Mouse (Mus musculus) gastrocnemius, postnatal 4 days (tissue): ENCODE measurements at regions not wholly inside any gene's neighbourhood (a gene's known extent, or its start where the extent isn't known, plus 50 kb on each side); places are given as distances from the start of the nearest gene placed in this dataset.

Experiments used
- DNase-seq, 2 experiments: peaks; one replicate each; pipeline ENCODE4 v3.0.0; 2021 to 2022; ENCODE audit warnings: low spot score in 2 of 2, mixed read lengths in 2 of 2

DNA sequence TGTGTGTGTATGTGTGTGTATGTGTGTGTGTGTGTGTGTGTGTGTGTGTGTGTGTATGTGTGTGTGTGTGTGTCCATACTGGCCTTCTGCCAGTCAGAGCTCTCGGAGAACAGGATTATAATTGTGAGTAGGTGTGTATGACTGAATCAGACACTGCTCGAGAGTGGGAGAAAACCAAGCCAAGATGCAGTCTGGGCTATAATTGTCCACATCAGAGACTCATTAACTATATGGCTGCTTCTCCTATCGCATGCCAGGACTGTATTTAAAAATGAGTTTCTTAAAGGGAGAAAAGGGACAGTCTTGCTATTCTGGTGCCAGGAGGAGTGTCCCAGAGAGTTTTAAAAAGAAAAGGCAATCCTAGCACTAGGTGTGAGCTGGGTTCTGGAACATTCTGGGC lies 58.7 kb upstream of the Adpgk start:
- DNase-seq = no peak

DNA sequence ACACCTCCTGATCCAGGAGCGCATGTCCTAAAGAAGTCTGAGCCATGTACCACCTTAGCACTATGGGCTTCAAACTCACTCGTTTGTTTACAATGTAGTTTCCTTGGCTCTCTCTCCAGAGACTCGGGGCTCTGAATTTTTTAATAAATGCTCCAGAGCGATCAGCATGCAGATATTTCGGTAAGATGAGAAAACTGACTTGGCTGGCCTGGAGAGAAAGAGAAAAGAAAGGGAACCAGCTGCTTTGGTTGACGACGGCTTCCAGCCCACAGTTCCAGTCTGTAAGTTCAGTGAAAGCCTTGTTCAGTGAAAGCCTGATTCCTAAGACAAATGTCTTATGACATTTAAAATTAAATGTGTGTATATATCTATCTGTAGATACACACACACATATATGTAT lies 59.4 kb upstream of the Adpgk start:
- DNase-seq = no peak

DNA sequence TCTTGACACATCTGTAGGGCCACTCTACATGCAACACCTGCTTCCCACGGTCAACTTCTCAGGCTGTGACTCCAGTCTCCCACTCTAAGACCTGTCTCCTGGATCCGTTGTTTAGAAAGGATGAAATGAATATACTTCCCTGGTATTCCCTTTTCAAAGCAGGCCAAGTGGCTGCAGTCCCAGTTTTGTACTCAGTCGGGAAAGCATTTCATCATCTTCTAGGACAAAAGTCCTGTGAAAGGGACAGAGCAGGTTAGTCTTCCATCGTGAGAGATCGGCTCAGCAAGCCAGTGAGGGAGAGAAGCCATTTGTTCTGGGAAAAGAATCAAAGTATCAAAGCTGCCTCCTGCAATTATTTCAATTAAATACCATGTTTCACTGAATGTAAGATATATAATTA lies 60.2 kb upstream of the Adpgk start:
- no peak for DNase-seq

DNA sequence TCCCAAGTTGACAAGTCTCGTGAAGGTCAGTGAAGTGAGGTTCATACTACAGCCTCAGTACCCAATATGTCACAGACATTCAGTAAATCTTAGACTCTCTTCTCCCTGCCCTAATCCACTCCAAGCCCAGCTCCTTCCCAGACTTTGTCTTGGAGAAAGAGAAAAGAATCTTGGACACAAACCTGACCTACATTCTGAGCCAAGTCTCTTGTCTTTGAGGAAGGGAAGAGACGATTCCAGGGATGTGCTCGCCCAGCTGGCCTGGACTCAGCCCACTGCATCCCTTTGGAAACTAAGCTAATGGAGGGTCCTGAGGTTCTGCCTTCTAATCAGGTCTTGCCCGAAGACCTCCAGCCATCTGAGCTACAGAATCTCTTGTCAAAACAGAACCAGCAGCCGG lies 61.2 kb upstream of the Adpgk start:
- DNase-seq = peak in 1 of 2 experiments; percentile 40

DNA sequence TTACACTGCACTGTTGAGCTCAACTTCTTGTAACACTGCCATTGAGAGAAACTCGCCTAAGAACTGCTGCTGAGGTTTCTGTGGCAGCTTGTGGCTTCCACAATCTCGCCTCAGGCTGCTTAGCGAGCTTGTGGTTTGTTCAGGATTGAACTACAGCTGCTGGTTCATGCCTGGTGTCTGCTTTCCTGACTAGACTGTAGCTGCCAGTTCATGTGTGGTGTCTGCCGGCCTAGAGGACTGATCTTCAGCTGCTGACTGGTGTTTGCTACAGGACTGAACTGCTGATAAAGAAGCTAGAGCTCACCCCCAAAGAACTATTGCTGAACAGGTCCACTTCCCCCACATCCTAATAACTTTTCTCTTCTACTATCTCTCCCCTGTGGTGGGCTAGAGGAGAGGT lies 63.4 kb upstream of the Adpgk start:
- DNase-seq = no peak

DNA sequence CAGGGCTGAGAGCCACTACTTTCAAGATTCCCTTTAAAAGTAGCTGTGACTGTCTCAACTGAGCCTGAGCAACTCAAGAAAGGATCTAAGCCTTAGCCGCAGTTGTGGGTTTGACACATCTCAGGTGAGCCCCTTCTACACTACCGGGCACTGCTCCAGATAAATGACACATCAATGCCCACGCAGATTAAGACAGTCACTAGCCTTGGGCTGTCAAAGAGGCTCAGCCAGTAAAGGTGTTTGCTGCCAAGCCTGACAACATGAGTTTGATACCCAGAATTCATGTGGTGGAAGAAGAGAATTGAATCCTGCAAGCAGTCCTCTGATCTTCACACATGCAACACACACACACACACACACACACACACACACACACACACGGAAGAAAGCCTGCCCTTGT lies 65.0 kb upstream of the Adpgk start:
- DNase-seq = no peak

DNA sequence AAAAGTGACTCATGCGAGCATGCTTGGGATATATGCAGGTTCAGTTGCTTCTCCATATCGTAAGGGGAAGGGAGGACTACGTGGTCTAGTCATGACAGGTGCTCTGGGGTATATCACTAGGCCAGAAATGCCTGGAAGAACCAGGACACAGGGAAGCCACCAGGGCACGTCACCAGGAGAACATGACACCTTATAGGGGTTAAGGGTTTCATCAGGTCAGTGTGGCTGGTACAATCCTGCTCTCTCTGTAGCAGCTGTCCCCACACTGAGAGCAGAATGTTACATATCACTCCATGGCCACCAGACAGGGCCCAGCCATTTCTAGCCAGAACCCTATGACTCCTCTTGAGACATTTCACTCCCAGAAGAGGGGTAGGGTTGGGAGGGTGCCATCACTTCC lies 72.1 kb upstream of the Adpgk start:
- no peak for DNase-seq

DNA sequence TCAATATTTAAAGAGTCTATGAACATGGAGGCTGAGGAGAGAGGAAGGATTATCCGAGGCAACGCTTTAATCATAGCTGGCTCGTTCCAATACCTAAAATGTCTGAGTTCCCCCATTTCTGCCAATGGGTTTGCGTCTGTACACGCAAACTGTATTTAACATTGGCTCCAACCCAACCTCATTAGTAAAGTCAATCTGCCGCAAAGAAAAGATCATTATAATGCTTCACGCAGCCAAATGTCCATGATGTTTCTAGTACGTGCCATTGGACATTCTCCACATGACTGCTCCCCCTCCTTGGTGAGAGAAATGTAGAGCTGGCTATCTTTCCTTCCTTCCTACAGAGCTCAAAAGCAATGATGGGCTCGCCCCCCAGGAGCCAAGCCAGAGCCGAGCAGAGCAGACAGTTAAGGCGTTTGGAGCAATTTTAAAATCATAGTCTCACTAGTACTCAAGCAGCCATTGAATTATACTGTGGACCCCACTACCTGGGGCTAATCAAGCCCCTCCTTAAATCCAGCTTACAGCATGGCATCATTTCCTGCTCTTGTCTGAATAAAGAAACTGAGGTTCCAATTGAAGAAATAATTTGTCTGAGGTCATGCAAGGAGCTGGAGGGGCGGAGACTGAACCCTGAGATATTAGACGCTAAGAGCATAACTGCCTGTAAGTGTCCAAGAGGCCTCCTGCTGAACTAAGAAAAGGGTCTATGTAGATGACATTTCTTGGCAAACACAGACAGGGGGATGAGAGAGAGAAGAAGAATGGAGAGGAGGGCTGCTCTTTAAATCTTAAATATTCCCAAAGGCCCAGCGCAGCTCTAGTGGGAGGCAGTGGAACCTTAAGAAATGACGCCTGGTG lies 88.5 kb upstream of the Adpgk start:
- DNase-seq = no peak

DNA sequence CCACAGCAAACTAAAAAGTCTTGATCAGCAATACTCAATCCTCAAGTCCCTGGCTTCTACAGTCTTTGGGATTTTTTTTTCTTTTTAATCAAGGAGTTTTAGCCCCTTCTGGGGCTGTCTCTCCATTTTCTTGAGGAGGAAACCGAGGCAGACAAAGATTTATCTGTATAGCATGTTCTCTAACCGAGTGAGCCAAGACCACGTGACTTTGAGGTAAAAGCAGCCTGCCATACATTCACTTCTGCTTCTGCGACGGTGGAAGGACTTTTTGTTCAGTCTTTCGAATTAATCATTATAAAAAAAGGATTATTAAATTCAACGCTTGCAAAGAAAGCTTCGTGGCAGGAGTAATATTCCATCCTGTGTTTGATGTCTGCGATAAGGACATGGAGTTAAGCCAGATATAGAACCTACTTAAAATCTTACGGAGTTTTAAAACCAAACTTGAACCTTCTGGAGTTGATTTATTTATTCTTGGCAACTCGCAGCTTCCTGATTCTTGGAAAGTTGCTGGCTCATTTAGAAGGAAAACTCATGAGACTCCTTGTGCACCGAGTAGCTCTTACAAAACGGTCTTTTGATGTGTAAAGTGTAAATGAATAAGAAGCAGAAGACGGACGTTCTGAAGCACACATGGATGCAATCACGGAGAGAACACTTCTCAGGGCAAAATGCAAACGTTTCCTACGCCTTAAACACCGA lies 91.7 kb upstream of the Adpgk start:
- DNase-seq = no peak

DNA sequence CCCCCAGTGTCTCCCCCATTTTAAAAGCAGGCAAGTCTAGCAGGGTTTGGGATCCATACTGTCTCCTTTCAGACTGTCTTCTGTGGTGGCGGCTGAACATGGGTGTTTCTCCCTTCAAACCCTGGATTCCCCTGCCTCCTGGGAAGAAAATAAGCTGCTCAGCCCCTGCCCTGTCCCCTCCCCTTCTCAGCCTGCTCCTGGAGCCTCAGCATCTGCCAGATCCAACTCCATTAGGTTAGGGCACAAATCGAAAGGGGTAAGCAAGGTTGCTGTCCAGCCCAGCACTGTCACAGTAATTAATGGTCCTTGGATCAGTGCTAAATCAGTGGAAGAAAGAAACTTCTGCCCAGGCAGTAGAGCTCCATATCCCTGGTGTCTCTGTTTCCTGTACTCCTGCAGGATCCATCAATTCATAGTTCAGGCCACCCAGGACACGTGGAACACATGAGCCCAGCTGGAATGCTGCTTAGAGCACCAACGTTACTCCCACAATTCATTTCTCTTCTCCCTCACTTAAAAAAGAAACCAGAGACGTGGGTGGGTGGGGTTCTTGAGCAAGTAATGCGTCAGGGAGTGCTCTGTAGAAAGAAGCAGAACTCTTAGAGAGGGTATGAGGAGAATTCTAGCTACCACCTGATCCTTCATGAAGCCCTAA lies 93.0 kb upstream of the Adpgk start:
- no peak for DNase-seq

DNA sequence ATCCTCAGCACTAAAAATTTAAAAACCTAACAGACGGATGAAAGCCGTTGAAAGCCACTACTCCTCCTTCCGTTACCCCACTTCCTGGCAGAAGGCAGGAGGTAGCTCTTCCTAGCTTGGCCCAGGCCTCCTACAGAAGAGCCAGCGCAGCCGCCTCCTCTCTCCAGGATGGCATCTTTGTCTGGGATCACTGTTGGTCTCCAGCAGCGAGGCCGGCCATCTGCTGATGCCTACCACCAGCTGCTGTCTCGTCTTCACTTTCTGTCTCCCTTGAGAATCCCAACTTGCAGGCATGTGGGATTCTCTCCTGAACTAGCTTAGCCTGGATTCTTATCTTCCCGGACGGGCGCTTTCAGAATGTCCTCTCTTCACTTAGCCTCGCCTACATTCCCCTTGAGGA lies 93.9 kb upstream of the Adpgk start:
- DNase-seq = no peak

DNA sequence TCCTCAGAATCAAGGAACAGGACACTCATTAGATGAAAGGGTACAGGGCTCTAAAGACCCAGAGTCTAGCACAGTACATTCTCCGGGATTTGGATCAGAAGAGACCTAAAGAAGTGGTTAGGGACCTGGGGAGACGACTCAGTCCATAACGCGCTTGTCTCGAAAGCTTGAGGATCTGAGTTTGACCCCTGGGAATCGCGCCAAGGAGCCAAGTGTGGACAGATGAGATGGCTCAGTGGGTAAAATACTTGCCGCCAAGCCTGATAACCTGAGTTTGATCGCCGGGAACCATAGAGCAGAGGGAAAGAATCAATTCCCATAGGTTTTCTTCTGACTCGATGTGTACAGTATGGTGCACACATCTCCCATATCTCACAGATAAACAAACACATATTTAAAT lies 97.4 kb upstream of the Adpgk start:
- no peak for DNase-seq

DNA sequence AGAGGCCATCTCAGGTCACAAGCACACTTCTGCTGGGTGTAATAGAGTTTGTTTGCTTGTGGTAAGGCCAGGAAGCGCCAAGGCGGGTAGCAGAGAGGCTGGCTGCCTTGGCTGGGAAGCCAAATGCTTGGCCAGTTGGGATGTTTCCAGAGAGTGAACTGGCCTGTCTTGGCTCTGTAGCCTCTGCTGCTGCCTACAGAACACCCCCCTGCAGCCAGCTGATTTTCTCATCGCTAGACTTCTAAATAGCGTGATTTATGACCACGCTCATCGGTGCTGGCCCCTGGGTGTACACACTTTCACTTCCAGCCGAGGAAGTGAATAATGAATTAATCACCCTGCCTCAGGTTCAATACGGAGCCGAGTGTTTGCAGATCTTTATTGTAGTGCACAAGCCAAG lies 102.2 kb upstream of the Adpgk start:
- DNase-seq = peak; percentile 34 to 64

DNA sequence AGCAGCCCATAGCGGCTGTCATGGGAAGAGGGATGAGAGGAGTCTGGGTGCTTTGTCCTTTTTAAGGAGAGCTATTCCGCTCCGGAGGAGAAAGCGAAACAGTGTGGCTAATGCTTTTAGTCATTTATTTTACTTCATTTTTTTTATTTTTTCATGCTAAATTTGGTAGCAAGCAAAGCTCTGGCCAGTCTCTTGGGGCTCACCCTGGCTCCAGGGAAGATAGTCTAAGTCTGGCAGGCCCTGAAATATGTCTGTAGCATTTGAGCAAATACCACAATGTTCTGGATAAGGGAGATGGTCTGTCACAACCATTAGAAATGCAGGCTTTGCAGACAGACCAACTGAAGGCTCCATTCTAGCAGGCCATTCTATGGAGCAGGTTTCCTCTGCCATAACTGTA lies 102.9 kb upstream of the Adpgk start:
- DNase-seq = no peak

DNA sequence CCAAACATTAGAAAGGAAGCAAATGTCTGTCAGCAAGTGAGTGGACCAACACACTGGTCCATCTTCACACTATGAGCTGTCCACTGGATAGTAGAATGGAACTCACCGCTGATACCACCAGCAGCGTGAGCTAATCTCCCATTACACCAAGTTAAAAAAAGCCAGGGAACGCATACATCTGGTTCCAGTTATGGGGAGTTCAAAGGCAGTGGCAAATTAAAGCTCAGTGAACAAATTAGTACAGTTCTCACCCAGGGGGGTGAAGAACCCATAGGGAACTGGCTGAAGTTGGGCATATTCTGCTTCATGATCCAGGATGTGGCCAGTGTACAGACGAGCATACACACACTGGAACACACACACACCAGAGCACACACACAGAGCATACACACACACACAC lies 105.0 kb upstream of the Adpgk start:
- DNase-seq = no peak

DNA sequence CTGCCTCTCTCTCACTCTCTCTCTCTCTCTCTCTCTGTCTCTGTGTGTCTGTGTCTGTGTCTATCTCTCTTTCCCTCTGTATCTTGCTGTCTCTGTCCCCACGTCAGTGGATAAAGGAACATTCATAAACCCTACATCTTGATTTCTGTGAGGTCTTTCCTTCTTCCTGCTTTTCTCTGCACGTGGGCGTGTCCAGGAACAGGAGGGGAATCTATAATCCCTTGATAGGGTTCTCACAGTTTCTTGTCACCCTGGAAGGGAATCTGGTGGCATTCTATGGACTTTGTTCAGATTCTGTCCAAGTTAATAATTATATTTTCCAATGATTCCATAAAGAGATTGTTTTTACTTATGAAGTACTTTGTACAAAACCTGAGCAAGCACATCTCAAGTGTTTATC lies 107.3 kb upstream of the Adpgk start:
- DNase-seq = no peak

DNA sequence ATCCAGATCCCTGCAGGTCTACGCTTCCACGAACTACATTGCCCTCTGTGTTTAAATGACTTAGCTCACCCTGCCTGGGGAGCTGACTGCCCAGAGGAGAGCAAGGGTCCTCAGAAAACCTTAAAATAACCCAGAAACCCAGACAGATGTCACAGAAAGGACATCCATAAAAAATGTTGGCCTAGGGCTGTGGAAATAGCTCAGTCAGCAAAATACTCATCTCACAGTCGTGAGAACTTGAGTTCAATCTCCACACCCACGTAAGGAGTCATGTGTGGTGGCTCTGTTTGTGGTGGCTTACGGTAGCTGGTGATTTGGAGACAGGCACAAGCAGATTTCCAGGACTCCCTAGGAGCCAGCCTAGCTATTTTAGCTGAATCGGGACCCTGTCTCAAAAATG lies 108.5 kb upstream of the Adpgk start:
- DNase-seq = no peak

DNA sequence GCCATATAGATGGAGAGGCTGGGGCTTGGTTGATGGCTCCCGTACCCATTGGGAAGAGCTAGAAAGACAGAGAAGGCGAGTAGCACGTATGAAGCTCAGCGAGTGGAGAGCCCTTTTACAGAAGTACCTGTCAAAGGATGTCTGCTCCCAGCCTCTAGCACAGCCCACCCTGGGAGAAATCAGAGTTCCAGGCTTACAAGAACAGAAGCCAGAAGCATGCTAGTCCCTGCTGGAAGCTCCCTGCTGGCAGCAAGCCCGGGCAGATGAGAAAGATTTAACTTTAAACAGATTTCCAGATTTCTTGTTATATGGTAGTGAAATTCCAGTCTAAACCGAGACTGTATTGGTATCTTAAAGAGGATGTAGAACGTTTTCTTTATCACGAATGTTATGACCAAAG lies 108.9 kb upstream of the Adpgk start:
- peak; percentile 40 to 78 for DNase-seq

DNA sequence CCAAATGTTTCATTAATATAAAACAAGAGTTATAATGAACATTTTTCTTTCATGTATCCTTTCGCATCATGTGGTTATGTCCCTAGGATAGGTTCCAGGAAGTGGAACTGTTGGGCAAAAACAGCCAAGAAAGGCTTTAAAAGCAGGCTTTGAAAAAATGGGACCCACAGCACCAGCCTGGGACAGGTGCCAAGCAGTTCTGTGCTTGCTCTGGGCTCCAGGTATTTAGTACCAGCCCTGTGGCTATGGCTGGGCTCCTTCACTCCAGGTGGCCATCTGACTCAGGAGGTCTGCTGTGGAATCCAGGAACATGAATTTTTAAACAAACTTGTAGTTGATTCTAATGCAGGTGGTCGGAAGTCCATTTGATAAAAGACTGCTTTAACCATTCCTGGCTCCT lies 119.8 kb upstream of the Adpgk start:
- no peak for DNase-seq

DNA sequence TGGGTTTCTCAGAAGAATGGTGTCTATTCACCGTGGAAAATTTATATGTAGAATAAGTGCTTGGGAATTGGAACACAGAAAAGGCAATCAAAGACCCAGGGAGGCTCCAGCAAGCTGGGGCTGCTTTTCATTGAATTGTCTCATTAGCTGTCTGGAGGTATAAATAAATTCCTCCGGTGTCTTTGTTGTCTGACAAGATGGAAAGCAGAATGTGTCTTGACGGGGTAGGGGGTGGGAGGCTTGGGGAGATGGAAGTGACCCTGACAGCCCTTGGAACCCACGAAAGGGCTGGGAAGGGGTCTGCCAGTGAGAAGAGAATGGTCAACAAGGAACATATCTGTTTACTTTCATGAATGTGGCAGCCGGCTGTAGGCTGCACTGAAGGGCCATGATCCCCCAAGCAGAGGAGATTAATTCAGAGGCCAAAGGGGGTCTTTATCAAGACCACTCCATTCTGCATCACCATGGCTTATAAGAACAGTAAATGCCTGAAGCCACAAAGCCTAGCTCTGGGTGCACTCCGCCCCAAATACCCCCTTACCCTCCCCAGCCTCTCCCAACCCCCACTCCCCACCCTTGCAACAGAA lies 127.2 kb upstream of the Neo1 start:
- DNase-seq = no peak

DNA sequence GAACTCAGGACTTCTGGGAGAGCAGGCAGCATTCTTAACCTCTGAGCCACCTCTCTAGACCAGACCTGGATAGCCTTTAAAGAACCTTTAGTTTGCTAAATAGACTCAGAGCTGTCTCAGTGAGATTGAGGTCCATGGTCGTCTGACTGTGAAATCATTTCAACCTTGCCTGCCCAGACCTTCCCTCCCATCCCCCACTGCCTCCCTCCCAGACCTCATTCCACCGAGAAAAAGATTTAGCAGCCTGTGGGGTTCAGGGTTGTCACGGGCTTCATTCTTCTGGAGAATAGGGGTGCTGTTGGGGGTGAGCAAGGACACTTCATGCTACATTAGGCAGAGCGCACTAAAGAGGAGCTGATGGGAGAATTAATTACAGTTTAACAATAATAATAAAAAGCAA lies 126.7 kb upstream of the Neo1 start:
- no peak for DNase-seq

DNA sequence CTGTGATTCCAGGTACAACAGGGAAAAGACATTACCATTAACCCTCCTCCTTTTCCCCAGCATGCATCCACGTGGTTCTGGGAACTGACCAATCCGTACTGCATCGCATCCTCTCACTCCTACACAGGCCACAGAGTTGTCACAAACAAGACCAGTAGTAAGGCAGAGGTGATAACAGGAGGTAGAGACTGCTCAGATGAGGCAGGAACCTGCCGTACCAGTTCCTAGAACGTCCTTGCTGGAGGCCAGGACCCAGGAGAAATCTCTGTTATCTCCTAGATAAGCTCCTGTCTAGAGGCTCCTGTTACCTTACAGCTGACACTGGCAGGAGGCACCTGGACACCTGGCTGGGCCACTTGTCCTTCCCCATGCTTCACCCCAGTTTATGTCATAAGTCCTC lies 121.4 kb upstream of the Neo1 start:
- DNase-seq = no peak
